Mouse (Mus musculus) megakaryocyte, embryonic 14.5 days (primary cell): ENCODE measurements around the gene Reln.

ENCODE experiments used
- FLI1 ChIP-seq: IDR thresholded peaks from 2 replicates; pipeline ENCODE4 v1.6.1; 2012; ENCODE audit warnings: low read length, inconsistent platforms, mixed read lengths
- GATA1 ChIP-seq: IDR thresholded peaks from 3 replicates; pipeline ENCODE4 v1.6.1; 2012; ENCODE audit warnings: mixed read lengths, low read length, inconsistent platforms, borderline replicate concordance

DNA sequence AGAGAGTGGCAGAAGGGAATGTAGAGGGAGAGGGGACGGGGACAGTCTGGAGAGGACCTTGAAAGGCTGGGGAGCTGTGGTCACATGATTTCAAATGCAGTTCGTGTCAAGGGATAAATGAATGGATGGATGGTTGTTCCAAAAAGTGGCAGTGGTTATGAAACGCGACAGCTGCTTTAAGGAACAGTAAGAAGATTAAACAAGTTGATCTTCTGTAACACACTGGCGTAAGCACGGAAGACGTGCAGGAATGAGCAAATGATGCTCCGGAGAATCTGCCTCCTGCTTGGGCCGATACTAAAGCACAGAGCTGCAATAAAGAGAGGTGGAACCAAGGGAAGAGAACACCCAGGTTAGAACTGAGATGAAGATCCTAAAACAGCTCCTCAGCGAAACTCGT is 185.7 kb downstream of the Reln start:
- TF ChIP-seq FLI1 = no peak
- TF ChIP-seq GATA1 = no peak
